Mouse (Mus musculus) forebrain, postnatal 0 days (tissue): ENCODE measurements around the gene Fhad1. TPM values are rescaled to one million over a fixed set of nuclear protein-coding genes. Genes with fewer than 3 reads are reported as not detected.
"Not testable (repeated sequence)": the region's sequence is repeated elsewhere in the genome, so short reads cannot be mapped to it uniquely, and the experiment has no call there.

Experiments
- ATAC-seq: fragments of 200-750 bp; cut with Nextera tagmentation; 2 replicates; pipeline ENCODE4 v1.8.0; 2017; ENCODE audit warnings: mild to moderate bottlenecking, moderate library complexity
- DNase-seq: peaks from one replicate; pipeline ENCODE4 v3.0.0-alpha.2; 2015
- H3K27ac ChIP-seq: fragments of 300-500 bp; sonication (generic); 2 replicates; pipeline ENCODE4 v1.5.1; 2014; ENCODE audit warnings: low read depth, mild to moderate bottlenecking, antibody characterized with exemption, low read length, moderate library complexity, mixed read lengths
- H3K27me3 ChIP-seq: fragments of 300-500 bp; sonication (generic); 2 replicates; pipeline ENCODE4 v1.6.1; 2014; ENCODE audit warnings: mild to moderate bottlenecking, low read length, mixed read lengths; ENCODE audit not compliant: insufficient read depth
- H3K36me3 ChIP-seq: fragments of 300-500 bp; sonication (generic); 2 replicates; pipeline ENCODE4 v1.6.1; 2014; ENCODE audit warnings: mild to moderate bottlenecking, moderate library complexity; ENCODE audit not compliant: insufficient read depth
- H3K4me1 ChIP-seq: fragments of 300-500 bp; sonication (generic); 2 replicates; pipeline ENCODE4 v1.6.1; 2014; ENCODE audit warnings: antibody characterized with exemption; ENCODE audit not compliant: insufficient read depth
- H3K4me2 ChIP-seq: fragments of 300-500 bp; sonication (generic); 2 replicates; pipeline ENCODE4 v1.6.1; 2014; ENCODE audit warnings: low read depth, mild to moderate bottlenecking, moderate library complexity
- H3K4me3 ChIP-seq: fragments of 300-500 bp; sonication (generic); 2 replicates; pipeline ENCODE4 v1.5.1; 2014; ENCODE audit warnings: low read depth, low read length, mixed read lengths
- H3K9ac ChIP-seq: fragments of 300-500 bp; sonication (generic); 2 replicates; pipeline ENCODE4 v1.6.1; 2014; ENCODE audit warnings: mild to moderate bottlenecking
- H3K9me3 ChIP-seq: fragments of 300-500 bp; sonication (generic); 2 replicates; pipeline ENCODE4 v1.6.1; 2016; ENCODE audit warnings: low read length
- CTCF ChIP-seq: sonication (generic); IDR thresholded peaks from 2 replicates; pipeline ENCODE4 v1.5.1; 2016; ENCODE audit warnings: antibody characterized with exemption, control low read depth, low read depth
- WGBS: fragments of 180-500 bp; shearing (Covaris S2); extraction: QIAGEN DNeasy Blood & Tissue Kit; methylation state at CpG from one replicate; pipeline ENCODE4 v1.1.7; 2014; 5-methylcytosine and 5-hydroxymethylcytosine counted together
- polyA plus RNA-seq: library from polyadenylated mRNA; unstranded; fragments of >200 nt; fragmentation: Nextera tagmentation; extraction: Ambion mirVana; gene quantifications from 2 replicates; pipeline ENCODE4 v1.2.1, GENCODE M21; 2015
- total RNA-seq: library from RNA; depleted of rRNA; stranded (reverse); fragments of >200 nt; gene quantifications from 2 replicates; pipeline ENCODE4 v1.2.3, GENCODE M21; 2014

The Fhad1 gene
- total and polyA plus RNA-seq, 2 experiments from 2014 or later, result 3.9 to 4.6 TPM

- no peaks in the 10 kb centered on the region for H3K9me3 ChIP-seq
- 55% methylated on average over 11 of the region's 11 CpGs for WGBS
- no peak for DNase-seq
Measured at GRCm38 (mm10) chr4:142008206-142008605, 6.7 kb downstream of the Fhad1 start.

GRCm38 (mm10) chr4:142000581-142000980 lies 14.3 kb downstream of the Fhad1 start:
- Histone ChIP-seq H3K4me3 (no peak overlapping the region), H3K9me3 (no peaks in the 10 kb centered on the region), H3K27ac (no peak overlapping the region), H3K9ac (no peak overlapping the region), H3K27me3 (no peaks in the 10 kb centered on the region), H3K4me2 (no peak overlapping the region), H3K4me1 (peaks cover 4% of the 10 kb centered on the region; the same call in 1 of the 2 replicates), H3K36me3 (no peaks in the 10 kb centered on the region)
- DNase-seq, result no peak
- ATAC-seq, result no peak
- TF ChIP-seq CTCF, result no peak
- 64% methylated on average over 9 of the region's 9 CpGs for WGBS

More at GRCm38 (mm10) chr4:142008206-142008605, 6.7 kb downstream of the Fhad1 start:
- no peak overlapping the region for H3K27ac ChIP-seq
- TF ChIP-seq CTCF, result no peak
- no peak overlapping the region for H3K4me3 ChIP-seq
- H3K4me2 ChIP-seq, result no peak overlapping the region
- H3K4me1 ChIP-seq, result peaks cover 5% of the 10 kb centered on the region; the same call in 1 of the 2 replicates
- no peak for ATAC-seq
- H3K27me3 ChIP-seq, result no peaks in the 10 kb centered on the region
- no peaks in the 10 kb centered on the region for H3K36me3 ChIP-seq
- H3K9ac ChIP-seq, result no peak overlapping the region

- DNase-seq (no peak), ATAC-seq (no peak)
- Histone ChIP-seq H3K36me3 (no peaks in the 10 kb centered on the region), H3K9me3 (no peaks in the 10 kb centered on the region), H3K27me3 (no peaks in the 10 kb centered on the region), H3K4me2 (no peak overlapping the region), H3K4me3 (no peak overlapping the region), H3K27ac (no peak overlapping the region), H3K4me1 (peaks cover 4% of the 10 kb centered on the region; the same call in 1 of the 2 replicates), H3K9ac (no peak overlapping the region)
- WGBS, result 48% methylated on average over 7 of the region's 7 CpGs
- no peak for TF ChIP-seq CTCF
Measured at GRCm38 (mm10) chr4:141999494-142000074, 15.3 kb downstream of the Fhad1 start.

GRCm38 (mm10) chr4:141998282-141998821 lies 16.5 kb downstream of the Fhad1 start:
- 20% methylated on average over 11 of the region's 11 CpGs for WGBS
- Histone ChIP-seq H3K36me3 (no peaks in the 10 kb centered on the region), H3K9ac (no peak overlapping the region), H3K4me1 (peaks cover 4% of the 10 kb centered on the region; the same call in 1 of the 2 replicates), H3K27ac (no peak overlapping the region), H3K4me3 (peak overlapping the region; percentile 31), H3K4me2 (peak overlapping the region; percentile 44), H3K27me3 (no peaks in the 10 kb centered on the region), H3K9me3 (no peaks in the 10 kb centered on the region)
- TF ChIP-seq CTCF, result no peak
- ATAC-seq (peak; percentile 89), DNase-seq (peak; percentile 56)

- no peaks in the 10 kb centered on the region for H3K9me3 ChIP-seq
- no peak overlapping the region for H3K4me2 ChIP-seq
- ATAC-seq (no peak), DNase-seq (no peak)
- no peak for TF ChIP-seq CTCF
- no peaks in the 10 kb centered on the region for H3K27me3 ChIP-seq
- WGBS, result 84% methylated on average over 3 of the region's 3 CpGs
- no peak overlapping the region for H3K4me3 ChIP-seq
- H3K9ac ChIP-seq, result no peak overlapping the region
- H3K36me3 ChIP-seq, result no peaks in the 10 kb centered on the region
- H3K27ac ChIP-seq, result no peak overlapping the region
- peaks cover 4% of the 10 kb centered on the region; the same call in 1 of the 2 replicates for H3K4me1 ChIP-seq
Measured at GRCm38 (mm10) chr4:141996880-141997279, 18.0 kb downstream of the Fhad1 start.

- DNase-seq (no peak), ATAC-seq (no peak)
- no peak overlapping the region for H3K4me2 ChIP-seq
- no peaks in the 10 kb centered on the region for H3K27me3 ChIP-seq
- no peak overlapping the region for H3K9ac ChIP-seq
- no peaks in the 10 kb centered on the region for H3K9me3 ChIP-seq
- H3K4me3 ChIP-seq, result no peak overlapping the region
- WGBS, result 29% methylated on average over 7 of the region's 7 CpGs
- no peak for TF ChIP-seq CTCF
- no peaks in the 10 kb centered on the region for H3K36me3 ChIP-seq
- no peak overlapping the region for H3K27ac ChIP-seq
- H3K4me1 ChIP-seq, result peaks cover 4% of the 10 kb centered on the region; the same call in 1 of the 2 replicates
Measured at GRCm38 (mm10) chr4:141996086-141996485, 18.8 kb downstream of the Fhad1 start.

GRCm38 (mm10) chr4:141994062-141994471 lies 20.8 kb downstream of the Fhad1 start:
- not testable (repeated sequence) for H3K27ac ChIP-seq, H3K9ac ChIP-seq, H3K4me2 ChIP-seq, H3K4me1 ChIP-seq, ATAC-seq, H3K36me3 ChIP-seq, DNase-seq, H3K9me3 ChIP-seq, H3K4me3 ChIP-seq, H3K27me3 ChIP-seq
- WGBS, result 48% methylated on average over 2 of the region's 2 CpGs
